Mouse (Mus musculus) G1E (cell line): Measurements from ENCODE around the gene Tmem200b. TPM values are rescaled to one million over a fixed set of nuclear protein-coding genes. Genes with fewer than 3 reads are reported as not detected.
A peak's percentile ranks its signal among the peaks of the same experiment; 100 is the strongest.

ENCODE experiments used
- ATAC-seq: 2 replicates; pipeline ENCODE4 v1.8.0; 2016; ENCODE audit warnings: mild to moderate bottlenecking; ENCODE audit not compliant: insufficient number of reproducible peaks, poor library complexity, low FRiP score, severe bottlenecking; ENCODE audit errors: extremely low read depth
- DNase-seq: peaks from one replicate; pipeline ENCODE4 v3.0.0; 2012; ENCODE audit warnings: low spot score
- H3K27me3 ChIP-seq: 2 replicates; pipeline ENCODE4 v1.6.1; 2012; ENCODE audit warnings: mild to moderate bottlenecking, low read length, inconsistent platforms; ENCODE audit not compliant: insufficient read depth
- H3K36me3 ChIP-seq: replicated peaks from 2 replicates; pipeline ENCODE3; 2012; ENCODE audit warnings: mild to moderate bottlenecking, inconsistent platforms
- H3K4me1 ChIP-seq: 2 replicates; pipeline ENCODE4 v1.6.1; 2012; ENCODE audit warnings: low read depth, low read length, inconsistent platforms, mixed read lengths; ENCODE audit not compliant: insufficient read depth
- H3K4me3 ChIP-seq: 2 replicates; pipeline ENCODE4 v1.5.1; 2012; ENCODE audit warnings: low read depth, mild to moderate bottlenecking, inconsistent platforms, low read length, moderate library complexity, mixed read lengths
- H3K9me3 ChIP-seq: replicated peaks from 2 replicates; pipeline ENCODE4 v1.6.1; 2012; ENCODE audit warnings: inconsistent platforms
- CTCF ChIP-seq: IDR thresholded peaks from 2 replicates; pipeline ENCODE4 v1.5.1; 2012; ENCODE audit warnings: low read depth, low read length, inconsistent platforms, mixed read lengths
- GATA1 ChIP-seq: IDR thresholded peaks from 2 replicates; pipeline ENCODE4 v1.6.1; 2012; ENCODE audit warnings: borderline replicate concordance, low read length, inconsistent platforms, mixed read lengths
- GATA2 ChIP-seq: IDR thresholded peaks from 2 replicates; pipeline ENCODE4 v1.6.1; 2012; ENCODE audit warnings: low read depth, low read length, inconsistent platforms, borderline replicate concordance
- POLR2AphosphoS5 ChIP-seq: IDR thresholded peaks from 2 replicates; pipeline ENCODE4 v1.6.1; 2012; ENCODE audit warnings: low read depth, low read length, inconsistent platforms; ENCODE audit not compliant: insufficient replicate concordance
- TAL1 ChIP-seq: conservative IDR thresholded peaks from 2 replicates; pipeline ENCODE4 v1.6.1; 2012; ENCODE audit warnings: low read depth, low read length, inconsistent platforms, mixed read lengths
- polyA plus RNA-seq: library from polyadenylated mRNA; stranded (reverse); fragments of >175 nt; gene quantifications from 2 replicates; pipeline ENCODE4 v1.2.3, GENCODE M21; 2012
- total RNA-seq, 2 experiments: library from RNA; stranded (forward) in 1 of 2; stranded (reverse) in 1 of 2; fragments of 200-1000 nt in 1 of 2; fragments of >200 nt in 1 of 2; fragmentation: Nextera tagmentation in 1 of 2; gene quantifications; 2 replicates each; pipeline ENCODE4 v1.2.3; 2014 to 2017

Tmem200b gene
- total and polyA plus RNA-seq, 3 experiments, result 0.22 TPM; not detected in 2

DNA sequence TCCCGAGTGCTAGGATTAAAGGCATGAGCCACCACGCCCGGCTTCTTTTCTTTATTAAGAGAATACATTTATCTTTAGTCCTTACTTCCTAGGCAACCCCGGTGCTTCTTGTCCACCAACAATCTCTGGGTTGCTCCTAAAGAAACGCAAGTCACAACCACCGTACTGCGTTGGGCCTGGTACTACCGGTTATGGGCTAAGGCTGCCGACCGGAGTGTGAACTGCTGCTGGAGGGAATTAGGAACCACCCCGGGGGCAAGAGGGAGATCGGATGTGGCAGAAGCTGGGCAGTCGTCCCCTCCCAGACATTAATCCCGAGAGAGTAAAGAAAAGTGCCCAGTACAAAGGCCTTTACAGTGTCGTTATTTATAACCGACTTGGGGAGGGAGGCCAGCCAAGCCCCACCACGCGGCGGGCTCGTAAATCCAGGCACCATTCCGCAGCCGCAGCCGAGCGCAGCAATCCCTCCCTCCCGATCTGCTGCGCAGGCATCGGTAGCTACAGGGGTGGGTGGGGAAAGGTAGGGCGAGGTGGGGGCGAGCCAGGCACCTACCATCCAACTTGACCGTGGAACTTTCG lies 6.6 kb upstream of the Tmem200b start:
- Histone ChIP-seq H3K4me1 (peaks cover 28% of the 10 kb centered on the region), H3K36me3 (peaks cover 12% of the 10 kb centered on the region), H3K27me3 (peaks cover 26% of the 10 kb centered on the region), H3K4me3 (no peak overlapping the region), H3K9me3 (peaks cover 5% of the 10 kb centered on the region)
- no peak for TF ChIP-seq TAL1
- ATAC-seq (no peak), DNase-seq (no peak)

DNA sequence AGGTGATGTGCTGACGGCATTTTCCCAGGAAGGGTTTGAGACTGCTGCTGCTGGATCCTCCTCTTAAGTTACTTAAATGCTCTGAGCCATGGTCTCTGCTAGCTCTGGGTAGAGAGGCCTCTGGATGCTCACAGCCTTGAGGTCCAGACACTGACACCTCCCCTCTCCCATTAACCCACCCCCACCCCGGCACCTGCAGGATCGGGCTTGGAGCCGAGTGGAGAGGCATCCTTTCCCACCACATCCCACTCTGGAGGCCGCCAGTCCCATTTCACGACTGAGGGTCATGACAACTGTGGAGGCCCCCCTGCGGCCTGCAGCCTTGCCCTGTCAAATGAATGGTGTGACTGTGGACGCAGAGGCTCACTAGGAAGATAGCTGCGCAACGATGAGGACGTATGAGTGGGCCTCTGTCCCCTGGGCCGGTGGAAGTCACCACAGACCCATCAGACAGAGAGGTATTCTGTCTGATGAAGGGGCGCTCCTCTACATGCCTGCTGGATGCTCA lies 5.7 kb upstream of the Tmem200b start:
- peaks cover 29% of the 10 kb centered on the region for H3K4me1 ChIP-seq
- peaks cover 21% of the 10 kb centered on the region for H3K36me3 ChIP-seq
- ATAC-seq (no peak), DNase-seq (no peak)
- TF ChIP-seq CTCF, result no peak
- TF ChIP-seq POLR2AphosphoS5, result no peak
- no peak for TF ChIP-seq GATA1
- TF ChIP-seq TAL1, result no peak
- no peak for TF ChIP-seq GATA2
- H3K27me3 ChIP-seq, result peaks cover 26% of the 10 kb centered on the region
- H3K9me3 ChIP-seq, result peaks cover 14% of the 10 kb centered on the region
- no peak overlapping the region for H3K4me3 ChIP-seq

DNA sequence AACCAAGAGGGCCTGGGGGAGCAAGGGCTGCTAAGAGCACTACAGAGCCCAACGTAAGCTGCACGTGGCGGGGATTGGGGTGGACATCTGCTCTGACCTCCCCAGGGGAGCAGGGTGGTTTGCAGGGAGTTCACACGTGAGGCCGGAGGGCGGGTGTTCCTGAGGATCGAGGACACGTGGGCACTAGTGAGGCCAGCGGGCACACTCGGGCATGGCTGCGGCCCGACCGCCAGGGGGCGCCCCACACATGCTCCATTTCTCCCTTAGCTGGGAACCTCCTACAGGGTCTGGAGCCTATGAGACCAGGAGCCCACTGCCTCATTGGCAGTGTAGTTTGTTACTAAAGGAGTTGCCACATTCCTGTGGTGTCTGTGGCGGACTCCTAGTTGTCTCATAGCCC lies 5.1 kb upstream of the Tmem200b start:
- Histone ChIP-seq H3K9me3 (peaks cover 19% of the 10 kb centered on the region), H3K36me3 (peaks cover 26% of the 10 kb centered on the region), H3K4me3 (no peak overlapping the region), H3K4me1 (peaks cover 29% of the 10 kb centered on the region), H3K27me3 (peaks cover 26% of the 10 kb centered on the region)
- DNase-seq, result peak; percentile 58
- ATAC-seq, result no peak; the same call in 1 of the 2 replicates
- TF ChIP-seq POLR2AphosphoS5 (no peak), TAL1 (no peak), CTCF (peak; percentile 95), GATA1 (no peak)

DNA sequence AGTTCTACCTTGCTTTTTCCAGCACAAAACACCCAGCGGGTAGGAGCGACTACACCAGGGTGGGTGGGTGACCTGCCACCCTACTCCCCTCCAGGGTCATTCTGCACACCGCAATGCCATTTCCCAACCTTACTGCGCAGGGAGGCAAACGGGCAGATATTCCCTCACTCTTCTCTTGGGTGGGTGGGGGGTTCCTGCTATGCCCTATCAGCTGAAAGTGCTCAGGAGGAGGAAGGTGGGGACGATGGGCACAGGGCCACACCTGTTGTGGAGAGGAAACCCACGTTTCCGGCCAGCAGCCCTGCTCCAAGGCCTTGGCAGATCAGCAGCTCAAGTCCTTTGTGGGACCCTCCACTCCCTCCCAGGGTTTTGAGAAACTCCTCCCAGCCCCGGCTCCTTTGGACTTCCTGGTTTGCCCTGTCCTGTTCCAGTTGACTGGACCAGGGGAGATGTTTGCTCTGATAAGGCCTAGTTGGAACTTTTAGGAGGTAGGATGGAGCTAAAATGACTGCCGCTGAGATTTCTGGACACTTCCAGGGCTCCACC lies 4.5 kb upstream of the Tmem200b start:
- Histone ChIP-seq H3K36me3 (peaks cover 33% of the 10 kb centered on the region), H3K4me3 (no peak overlapping the region), H3K27me3 (peaks cover 26% of the 10 kb centered on the region), H3K9me3 (peaks cover 26% of the 10 kb centered on the region), H3K4me1 (peaks cover 29% of the 10 kb centered on the region)
- DNase-seq (no peak), ATAC-seq (no peak)
- TF ChIP-seq GATA2, result no peak
- TF ChIP-seq POLR2AphosphoS5, result no peak
- no peak for TF ChIP-seq TAL1
- TF ChIP-seq GATA1, result no peak
- no peak for TF ChIP-seq CTCF

DNA sequence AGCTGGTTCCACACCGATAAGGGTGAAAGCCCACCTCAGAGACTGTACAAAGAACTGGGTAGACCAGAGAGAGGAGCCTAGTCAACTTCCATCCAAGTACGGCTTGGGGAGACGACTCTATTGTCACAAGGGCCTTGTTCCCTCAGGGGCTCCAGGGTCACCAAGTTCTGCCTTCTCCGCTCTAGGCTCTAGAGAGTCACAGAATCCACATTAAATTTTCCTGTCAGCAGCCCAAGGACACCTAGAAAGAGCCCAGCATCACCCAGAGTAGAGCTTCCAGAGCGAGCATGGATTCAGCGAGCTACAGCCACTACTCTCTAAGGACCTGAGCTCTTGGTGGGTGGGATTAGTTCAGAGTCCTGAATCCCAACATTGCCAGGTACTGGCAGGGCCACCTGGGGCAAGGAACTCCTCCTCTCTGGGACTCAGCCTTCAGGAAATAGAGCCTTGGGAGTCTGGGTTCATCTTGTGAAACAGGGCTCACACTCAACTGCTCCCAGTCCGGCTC lies 3.5 kb upstream of the Tmem200b start:
- peaks cover 29% of the 10 kb centered on the region for H3K4me1 ChIP-seq
- H3K27me3 ChIP-seq, result peaks cover 25% of the 10 kb centered on the region
- DNase-seq, result no peak
- H3K4me3 ChIP-seq, result no peak overlapping the region
- TF ChIP-seq CTCF (no peak), POLR2AphosphoS5 (no peak), GATA2 (no peak), GATA1 (no peak), TAL1 (no peak)
- no peak for ATAC-seq
- peaks cover 36% of the 10 kb centered on the region for H3K9me3 ChIP-seq
- H3K36me3 ChIP-seq, result peaks cover 43% of the 10 kb centered on the region

DNA sequence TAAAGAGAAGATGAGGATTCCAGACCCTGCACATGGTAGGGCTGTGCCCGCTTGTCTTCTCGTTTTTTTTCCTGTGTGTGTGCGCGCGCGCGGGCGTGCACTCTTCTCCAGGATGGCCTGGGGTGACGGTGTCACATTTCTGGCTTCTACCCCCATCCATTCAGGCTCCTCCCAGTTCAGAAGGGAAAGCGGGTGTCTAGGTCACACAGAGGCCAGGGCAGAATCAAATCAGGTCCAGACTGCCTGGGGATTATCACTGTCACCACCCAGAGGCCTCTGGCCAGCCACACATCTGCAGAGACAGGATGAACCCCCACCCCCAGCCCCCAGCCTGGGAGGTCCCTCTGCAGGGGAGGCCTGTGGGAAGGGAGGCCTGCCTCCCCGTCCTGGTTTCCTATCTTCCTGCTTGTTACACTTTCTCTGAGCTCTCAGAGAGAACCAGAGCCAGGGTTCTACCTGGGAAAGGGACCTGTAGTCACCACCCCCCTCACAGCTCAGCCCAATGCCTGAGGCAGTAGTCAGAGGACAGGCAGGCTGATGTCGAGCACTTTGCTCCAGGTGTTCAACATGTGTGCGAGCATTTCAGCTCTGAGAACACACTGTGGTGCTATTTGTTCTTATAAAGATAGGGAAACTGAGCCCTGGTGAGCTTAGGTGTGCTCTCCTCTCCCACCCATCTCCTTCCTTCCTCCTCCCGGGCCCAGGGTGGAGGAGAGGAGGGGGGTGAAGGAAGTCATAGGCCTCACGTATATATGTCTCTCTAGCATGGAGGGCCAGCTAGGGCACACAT lies 2.7 kb upstream of the Tmem200b start:
- Histone ChIP-seq H3K4me1 (peaks cover 29% of the 10 kb centered on the region), H3K9me3 (peaks cover 37% of the 10 kb centered on the region), H3K36me3 (peaks cover 51% of the 10 kb centered on the region), H3K27me3 (peaks cover 17% of the 10 kb centered on the region), H3K4me3 (no peak overlapping the region; the same call in 1 of the 2 replicates)
- TF ChIP-seq POLR2AphosphoS5, result no peak
- no peak for TF ChIP-seq GATA2
- TF ChIP-seq TAL1, result no peak
- TF ChIP-seq CTCF, result no peak
- TF ChIP-seq GATA1, result no peak
- DNase-seq, result no peak
- no peak for ATAC-seq
